Mouse (Mus musculus) bone marrow, adult 2 months (tissue): Measurements from ENCODE around the gene Tmem205.

Source experiments
- CTCF ChIP-seq: fragments of 200-500 bp; IDR thresholded peaks from 2 replicates; pipeline ENCODE4 v1.5.1; 2011; ENCODE audit warnings: low read length, control low read depth; ENCODE audit not compliant: control insufficient read depth, insufficient read depth
- POLR2A ChIP-seq: fragments of 200-500 bp; IDR thresholded peaks from 2 replicates; pipeline ENCODE4 v1.6.1; 2011; ENCODE audit warnings: low read depth, mild to moderate bottlenecking, control low read depth, low read length, borderline replicate concordance; ENCODE audit not compliant: control insufficient read depth

DNA sequence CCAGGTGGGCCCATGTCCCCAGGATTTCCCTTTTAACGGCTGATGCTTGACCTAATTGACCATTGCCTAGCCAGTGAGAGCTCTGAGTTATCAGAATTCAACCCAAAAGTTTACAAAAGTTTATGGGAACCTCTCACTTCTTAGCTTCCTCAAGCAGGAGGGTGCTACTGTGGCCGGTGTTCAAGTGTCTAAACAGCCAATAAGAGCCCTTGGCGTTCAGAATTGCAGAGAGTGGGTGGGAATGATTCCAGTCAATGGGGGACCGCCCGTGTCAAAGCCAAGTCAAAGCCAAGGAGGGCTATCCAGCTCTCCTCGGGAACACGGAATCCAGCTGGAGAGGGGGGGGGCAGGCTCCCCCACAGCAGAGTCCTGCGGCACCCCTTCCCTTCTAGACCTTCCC lies 20.8 kb upstream of the Tmem205 start:
- TF ChIP-seq CTCF (no peak), POLR2A (no peak)
